17 mouse cellular contexts compared by ENCODE assay signal in the genomic region with DNA sequence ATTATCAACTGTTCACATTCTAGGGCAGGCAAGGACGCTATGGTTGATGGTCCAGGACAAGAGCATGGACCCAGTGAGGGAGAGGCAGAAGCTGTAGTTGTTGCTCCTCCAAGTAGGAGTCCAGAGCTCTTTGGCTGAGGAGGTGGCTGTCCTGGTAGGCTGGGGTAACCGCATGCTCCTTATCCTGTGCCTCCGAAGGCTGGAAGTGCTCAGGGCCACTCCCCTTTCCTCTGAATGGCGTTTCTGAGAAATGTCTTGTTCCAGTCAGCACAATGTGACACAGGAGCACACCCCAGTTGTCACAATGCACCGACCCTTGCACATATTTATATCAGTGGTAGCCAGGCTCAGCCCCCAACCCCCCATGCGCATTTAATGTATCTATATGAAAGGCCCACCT. TPM values are rescaled to one million over a fixed set of nuclear protein-coding genes. Genes with fewer than 3 reads are reported as not detected.
DNase-seq lines count a peak whose midpoint lies in the region; ATAC-seq and TF ChIP-seq lines count a peak whose summit lies in the region.
"Had no signal": no experiment of that assay in that cellular context is flagged by ENCODE, and none has a peak within 500 bp of the region (broad histone marks: within the 10 kb centered on the region; RNA-seq: fewer than 3 reads in every experiment).

No protein-coding gene starts in this region.

- no peaks in the 10 kb centered on the region for H3K79me2 ChIP-seq in MEL (ENCODE audit: control insufficient read depth, insufficient read depth, low read length, poor library complexity)

- no peaks in the 10 kb centered on the region for H3K36me3 ChIP-seq in heart, embryonic 12.5 days
- peaks cover 0 to 37% of the 10 kb centered on the region in 2 experiments; a peak in 2 of 4 replicates for H3K36me3 ChIP-seq in MEL (ENCODE audit: control insufficient read depth in 1 of 2, insufficient read depth in 2 of 2, low read length in 2 of 2)
- H3K36me3 ChIP-seq in liver, embryonic 16.5 days (ENCODE audit: control insufficient read depth, insufficient read depth) = no peaks in the 10 kb centered on the region
- H3K36me3 ChIP-seq in hindbrain, postnatal 0 days (ENCODE audit: insufficient read depth, low read length) = no peaks in the 10 kb centered on the region

- no peak for TF ChIP-seq RAD21 in MEL (IDR thresholded peaks at IDR 0.05; ENCODE audit: low read depth, low read length)

- TF ChIP-seq EP300 in MEL (IDR thresholded peaks at IDR 0.05; ENCODE audit: low read depth in 1 of 2, low read length in 2 of 2) = peak in 1 of 2 experiments; percentile 32; a peak in 1 of 4 replicates

- H3K4me1 ChIP-seq in heart, embryonic 12.5 days (replicated peaks) = peaks cover 39% of the 10 kb centered on the region
- H3K4me1 ChIP-seq in MEL (ENCODE audit: control insufficient read depth in 1 of 2, insufficient read depth in 2 of 2, low read length in 2 of 2) = peaks cover 24 to 40% of the 10 kb centered on the region in 2 experiments
- peaks cover 37% of the 10 kb centered on the region for H3K4me1 ChIP-seq in liver, embryonic 16.5 days (ENCODE audit: control insufficient read depth, low read depth, low read length)
- H3K4me1 ChIP-seq in hindbrain, postnatal 0 days (ENCODE audit: insufficient read depth, low read length) = peaks cover 3% of the 10 kb centered on the region; the same call in 1 of the 2 replicates

- peak in 1 of 2 experiments; percentile 55; a peak in 2 of 4 replicates for TF ChIP-seq POLR2A in MEL (IDR thresholded peaks at IDR 0.05; ENCODE audit: control insufficient read depth in 1 of 2, insufficient read depth in 1 of 2, low read depth in 1 of 2, low read length in 2 of 2, poor library complexity in 1 of 2)

- intact Hi-C loops in heart, postnatal 14 days (cut with DNase I) = no loop called here

- no peak for TF ChIP-seq CTCF in MEL (IDR thresholded peaks at IDR 0.05 in 2 of 3, conservative IDR thresholded peaks at IDR 0.05 in 1 of 3; ENCODE audit: control insufficient read depth in 1 of 3, insufficient read depth in 1 of 3, low read depth in 2 of 3, low read length in 3 of 3, poor library complexity in 1 of 3, severe bottlenecking in 1 of 3)
- TF ChIP-seq CTCF in hindbrain, postnatal 0 days (IDR thresholded peaks at IDR 0.05; ENCODE audit: low read depth) = no peak

- peaks cover 2% of the 10 kb centered on the region; the same call in 1 of the 2 replicates for H3K9me3 ChIP-seq in heart, embryonic 12.5 days (replicated peaks)
- H3K9me3 ChIP-seq in MEL (replicated peaks; ENCODE audit: insufficient read depth, low read length) = no peaks in the 10 kb centered on the region
- no peaks in the 10 kb centered on the region for H3K9me3 ChIP-seq in liver, embryonic 16.5 days (replicated peaks; ENCODE audit: control insufficient read depth, low read length)
- no peaks in the 10 kb centered on the region for H3K9me3 ChIP-seq in hindbrain, postnatal 0 days (ENCODE audit: low read length)

- no peak overlapping the region for H3K9ac ChIP-seq in heart, embryonic 12.5 days
- peak overlapping the region; percentile 51 for H3K9ac ChIP-seq in MEL (ENCODE audit: control insufficient read depth, low read depth, low read length, poor library complexity, severe bottlenecking)
- peak overlapping the region; percentile 32 for H3K9ac ChIP-seq in liver, embryonic 16.5 days (ENCODE audit: low read depth, low read length)
- no peak overlapping the region for H3K9ac ChIP-seq in hindbrain, postnatal 0 days (replicated peaks; ENCODE audit: low read length)

- 39% methylated on average over 6 of the region's 6 CpGs for WGBS in heart, embryonic 12.5 days
- whole genome bisulfite sequencing in liver, embryonic 16.5 days (ENCODE audit: insufficient replicate concordance) = 17% methylated on average over 6 of the region's 6 CpGs
- WGBS in hindbrain, postnatal 0 days = 60% methylated on average over 6 of the region's 6 CpGs

- no peak overlapping the region for H3K4me2 ChIP-seq in heart, embryonic 12.5 days
- H3K4me2 ChIP-seq in liver, embryonic 16.5 days (ENCODE audit: low read depth, low read length) = peak overlapping the region; percentile 36
- no peak overlapping the region for H3K4me2 ChIP-seq in hindbrain, postnatal 0 days (ENCODE audit: low read depth, low read length)

- no peak overlapping the region for H3K27ac ChIP-seq in heart, embryonic 12.5 days (ENCODE audit: poor library complexity, severe bottlenecking)
- H3K27ac ChIP-seq in MEL (ENCODE audit: control insufficient read depth, low read depth, low read length) = peak overlapping the region; percentile 84
- peak overlapping the region; percentile 54 for H3K27ac ChIP-seq in liver, embryonic 16.5 days (ENCODE audit: low read length)
- no peak overlapping the region for H3K27ac ChIP-seq in hindbrain, postnatal 0 days

- no peaks in the 10 kb centered on the region for H3K27me3 ChIP-seq in heart, embryonic 12.5 days (replicated peaks)
- H3K27me3 ChIP-seq in MEL (ENCODE audit: control insufficient read depth in 1 of 2, insufficient read depth in 2 of 2, low read length in 2 of 2) = no peaks in the 10 kb centered on the region
- no peaks in the 10 kb centered on the region for H3K27me3 ChIP-seq in liver, embryonic 16.5 days (ENCODE audit: control insufficient read depth, insufficient read depth, low read depth, low read length)
- H3K27me3 ChIP-seq in hindbrain, postnatal 0 days (ENCODE audit: insufficient read depth, low read length) = no peaks in the 10 kb centered on the region

- peak; percentile 68; the same call in 1 of the 2 replicates for ATAC-seq in heart, embryonic 12.5 days (ENCODE audit: insufficient number of reproducible peaks, low FRiP score)
- peak; percentile 64 for ATAC-seq in common myeloid progenitor, adult 5-6 weeks (replicated peaks; ENCODE audit: low read depth, poor library complexity, severe bottlenecking)
- peak; percentile 84 for ATAC-seq in liver, embryonic 16.5 days (ENCODE audit: low read depth)
- ATAC-seq in hindbrain, postnatal 0 days = no peak
- ATAC-seq: intestine, postnatal 0 days had no signal

- H3K4me3 ChIP-seq in heart, embryonic 12.5 days = no peak overlapping the region
- peak overlapping the region in 1 of 2 experiments; percentile 12; a peak in 1 of 4 replicates for H3K4me3 ChIP-seq in MEL (ENCODE audit: control insufficient read depth in 1 of 2, insufficient read depth in 1 of 2, low read depth in 2 of 2, low read length in 2 of 2)
- H3K4me3 ChIP-seq in liver, embryonic 16.5 days (ENCODE audit: low read depth, low read length) = no peak overlapping the region
- H3K4me3 ChIP-seq in hindbrain, postnatal 0 days (ENCODE audit: low read length) = no peak overlapping the region

- no peak for DNase-seq in heart, postnatal 14 days
- peak; percentile 79 for DNase-seq in MEL (ENCODE audit: low read depth, low spot score)
- no peak for DNase-seq in cerebellum, postnatal 10 days
- no peak for DNase-seq in hindbrain, postnatal 0 days (ENCODE audit: low spot score)
- DNase-seq in thymus, postnatal 4 days = no peak
- DNase-seq: adrenal gland, postnatal 25 days; cerebellum, adult 11 months; heart, adult 18-20 months; heart, postnatal 36 days; kidney, postnatal 10 days; layer of hippocampus, adult 9-11 months; retina, postnatal 1 day had no signal

TF ChIP-seq in MEL, 35 proteins besides CTCF, POLR2A, EP300 and RAD21:
- TF ChIP-seq MYC (IDR thresholded peaks at IDR 0.05; ENCODE audit: low read depth, low read length) (0 out of 2 replicates have a peak, but pooled peaks have one; percentile 45), UBTF (IDR thresholded peaks at IDR 0.05; ENCODE audit: borderline replicate concordance, insufficient read depth, low read depth, low read length) (0 out of 2 replicates have a peak, but pooled peaks have one; percentile 64), POLR2AphosphoS2 (IDR thresholded peaks at IDR 0.05; ENCODE audit: low read length) (no peak), TCF12 (IDR thresholded peaks at IDR 0.05; ENCODE audit: low read depth, low read length) (0 out of 2 replicates have a peak, but pooled peaks have one; percentile 6), BHLHE40 (IDR thresholded peaks at IDR 0.05; ENCODE audit: borderline replicate concordance, low read depth, low read length) (no peak), TAL1 (IDR thresholded peaks at IDR 0.05; ENCODE audit: low read length) (peak; percentile 65), GATA1 (IDR thresholded peaks at IDR 0.05; ENCODE audit: low read depth, low read length) (peak; percentile 32; the same call in 1 of the 2 replicates), TBP (IDR thresholded peaks at IDR 0.05; ENCODE audit: low read depth, low read length) (peak; percentile 58; the same call in 1 of the 2 replicates), SIN3A (IDR thresholded peaks at IDR 0.05; ENCODE audit: low read length) (peak; percentile 34; the same call in 1 of the 2 replicates), MAX (IDR thresholded peaks at IDR 0.05; ENCODE audit: low read length) (peak; percentile 53; the same call in 1 of the 2 replicates)

RNA-seq across cellular contexts. Expression of a gene that starts 30.4 kb away (rescaled TPM):
- polyA plus RNA-seq in heart, embryonic 12.5 days (2016; fragmentation: Nextera tagmentation; extraction: Ambion mirVana) = 2.5 and 2.7 TPM in 2 replicates
- 10 to 100 TPM; 25.0 to 29.5 TPM for total RNA-seq in heart, postnatal 14 days (2021)
- not detected in 2 replicates for total RNA-seq in MEL (2012; rRNA removed)
- polyA plus RNA-seq in MEL (2012; ENCODE audit: insufficient read depth in 1 of 2, insufficient read length in 2 of 2, low read depth in 1 of 2, low replicate concordance in 2 of 2, missing spikeins in 1 of 2) = not detected
- not detected in 2 replicates for total RNA-seq in common myeloid progenitor, adult 5-6 weeks (2017)
- polyA plus RNA-seq in liver, embryonic 16.5 days (2015; fragmentation: Nextera tagmentation; extraction: Ambion mirVana) = 3.9 and 4.4 TPM in 2 replicates
- total RNA-seq in hindbrain, postnatal 0 days (2014; rRNA removed) = 6.1 and 9.1 TPM in 2 replicates
- 7.1 and 8.0 TPM in 2 replicates for polyA plus RNA-seq in hindbrain, postnatal 0 days (2015; fragmentation: Nextera tagmentation; extraction: Ambion mirVana)
- total RNA-seq: ES-E14 had no signal

RNA-seq across cellular contexts. Expression of a gene that starts 43.8 kb away (rescaled TPM):
- 0.22 and 0.66 TPM in 2 replicates for polyA plus RNA-seq in heart, embryonic 12.5 days (2016; fragmentation: Nextera tagmentation; extraction: Ambion mirVana)
- total RNA-seq in heart, postnatal 14 days (2021) = under 1 TPM; 0.17 to 0.55 TPM
- 0.23 and 0.27 TPM in 2 replicates for total RNA-seq in MEL (2012; rRNA removed)
- polyA plus RNA-seq in MEL (2012; ENCODE audit: insufficient read depth in 1 of 2, insufficient read length in 2 of 2, low read depth in 1 of 2, low replicate concordance in 2 of 2, missing spikeins in 1 of 2) = under 1 TPM in 1 of 2 experiments, not detected in 1; 0.53 TPM
- total RNA-seq in common myeloid progenitor, adult 5-6 weeks (2017) = not detected in 2 replicates
- polyA plus RNA-seq in liver, embryonic 16.5 days (2015; fragmentation: Nextera tagmentation; extraction: Ambion mirVana) = 0.09 and 0.14 TPM in 2 replicates
- 8.5 and 10.4 TPM in 2 replicates for total RNA-seq in hindbrain, postnatal 0 days (2014; rRNA removed)
- 3.7 and 4.6 TPM in 2 replicates for polyA plus RNA-seq in hindbrain, postnatal 0 days (2015; fragmentation: Nextera tagmentation; extraction: Ambion mirVana)

Comparison
In these comparisons a context has a peak if more than half of its experiments do, and no peak if none do; other contexts are left out.
1. H3K27ac ChIP-seq: peak in MEL (single experiment) and liver, embryonic 16.5 days (single experiment); none in heart, embryonic 12.5 days (single experiment) and hindbrain, postnatal 0 days (single experiment).
2. H3K9ac ChIP-seq: peak in MEL (single experiment) and liver, embryonic 16.5 days (single experiment); none in heart, embryonic 12.5 days (single experiment) and hindbrain, postnatal 0 days (single experiment).